Mouse (Mus musculus) brain, embryonic 14.5 days (tissue): ENCODE data around the gene Enthd1.
"Not testable (repeated sequence)": the region's sequence is repeated elsewhere in the genome, so short reads cannot be mapped to it uniquely, and the experiment has no call there.

Experiments
- CTCF ChIP-seq: fragments of 200-500 bp; IDR thresholded peaks from 2 replicates; pipeline ENCODE4 v1.5.1; 2012; ENCODE audit warnings: inconsistent platforms, mild to moderate bottlenecking, moderate library complexity, borderline replicate concordance; ENCODE audit not compliant: insufficient read depth, insufficient read length; ENCODE audit errors: extremely low read depth
- POLR2A ChIP-seq: fragments of 200-500 bp; IDR thresholded peaks from 2 replicates; pipeline ENCODE4 v1.6.1; 2012; ENCODE audit warnings: mild to moderate bottlenecking, inconsistent platforms, borderline replicate concordance; ENCODE audit not compliant: poor library complexity, insufficient read depth, insufficient read length, severe bottlenecking; ENCODE audit errors: extremely low read depth

DNA sequence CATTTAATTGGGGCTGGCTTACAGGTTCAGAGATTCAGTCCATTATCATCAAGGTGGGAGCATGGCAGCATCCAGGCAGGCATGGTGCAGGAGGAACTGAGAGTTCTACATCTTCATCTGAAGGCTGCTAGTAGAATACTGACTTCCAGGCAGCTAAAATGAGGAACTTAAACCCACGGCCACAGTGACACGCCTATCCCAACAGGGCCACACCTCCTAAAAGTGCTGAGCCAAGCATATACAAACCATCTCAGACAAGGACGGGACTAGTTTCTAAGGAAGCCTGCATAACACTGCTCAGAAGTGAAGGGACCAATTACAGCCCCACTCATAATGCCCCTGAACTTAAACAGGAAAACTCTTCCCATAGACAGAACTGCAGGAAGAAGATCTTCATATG lies 67.2 kb downstream of the Enthd1 start:
- TF ChIP-seq POLR2A, CTCF: not testable (repeated sequence)
